Mouse (Mus musculus) lung, embryonic 16.5 days (tissue): Measurements from ENCODE around the gene Fam222a. TPM values are rescaled to one million over a fixed set of nuclear protein-coding genes. Genes with fewer than 3 reads are reported as not detected.

ENCODE experiments used
- ATAC-seq: fragments of 200-750 bp; cut with Nextera tagmentation; 2 replicates; pipeline ENCODE4 v1.8.0; 2017; ENCODE audit warnings: low read depth, mild to moderate bottlenecking, moderate library complexity
- H3K27ac ChIP-seq: fragments of 300-500 bp; sonication (generic); 2 replicates; pipeline ENCODE4 v1.5.1; 2014; ENCODE audit warnings: mild to moderate bottlenecking, control low read depth, low read length
- H3K27me3 ChIP-seq: fragments of 300-500 bp; sonication (generic); 2 replicates; pipeline ENCODE4 v1.6.1; 2014; ENCODE audit warnings: low read depth, low read length, mixed read lengths; ENCODE audit not compliant: control insufficient read depth, insufficient read depth
- H3K36me3 ChIP-seq: fragments of 300-500 bp; sonication (generic); 2 replicates; pipeline ENCODE4 v1.6.1; 2014; ENCODE audit warnings: low read length; ENCODE audit not compliant: control insufficient read depth, insufficient read depth
- H3K4me1 ChIP-seq: fragments of 300-500 bp; sonication (generic); replicated peaks from 2 replicates; pipeline ENCODE4 v1.6.1; 2014; ENCODE audit warnings: low read length, mixed read lengths; ENCODE audit not compliant: control insufficient read depth, insufficient read depth
- H3K4me2 ChIP-seq: fragments of 300-500 bp; sonication (generic); 2 replicates; pipeline ENCODE4 v1.6.1; 2014; ENCODE audit warnings: low read depth, low read length, control low read depth
- H3K4me3 ChIP-seq: fragments of 300-500 bp; sonication (generic); 2 replicates; pipeline ENCODE4 v1.5.1; 2014; ENCODE audit warnings: mild to moderate bottlenecking, low read length, control low read depth
- H3K9ac ChIP-seq: fragments of 300-500 bp; sonication (generic); 2 replicates; pipeline ENCODE4 v1.6.1; 2014; ENCODE audit warnings: low read length, control low read depth
- H3K9me3 ChIP-seq: fragments of 300-500 bp; sonication (generic); 2 replicates; pipeline ENCODE4 v1.6.1; 2016; ENCODE audit warnings: low read length; ENCODE audit not compliant: control insufficient read depth
- WGBS: fragments of 180-500 bp; shearing (Covaris S2); extraction: QIAGEN DNeasy Blood & Tissue Kit; methylation state at CpG from one replicate; pipeline ENCODE4 v1.1.7; 2014; 5-methylcytosine and 5-hydroxymethylcytosine counted together
- polyA plus RNA-seq: library from polyadenylated mRNA; unstranded; fragments of >200 nt; fragmentation: Nextera tagmentation; extraction: Ambion mirVana; gene quantifications from 2 replicates; pipeline ENCODE4 v1.2.1, GENCODE M21; 2015

Gene Fam222a
- polyA plus RNA-seq, 1 experiment from 2014 or later, result 2.3 TPM

DNA sequence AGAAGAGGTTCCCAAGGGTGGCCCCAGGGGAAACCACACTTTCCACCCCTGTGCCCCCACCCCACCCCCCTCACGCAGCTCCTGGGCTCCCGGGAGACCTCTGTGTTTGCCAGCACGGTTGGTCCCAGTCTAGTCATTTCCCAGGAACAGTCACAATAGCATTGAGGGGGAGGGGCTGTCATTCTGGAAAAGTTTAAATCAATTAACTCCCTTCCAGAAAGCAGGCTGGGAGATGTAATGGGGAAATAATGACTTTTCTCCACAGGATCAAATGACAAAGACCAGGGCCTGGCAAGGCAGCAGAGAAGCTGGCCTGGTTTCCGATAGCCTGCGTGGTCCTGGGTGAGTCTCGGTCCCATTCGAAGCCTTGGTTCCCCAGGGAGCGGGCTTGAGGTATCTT, 14.1 kb upstream of the Fam222a start:
- no peaks in the 10 kb centered on the region for H3K27me3 ChIP-seq
- 44% methylated on average over 8 of the region's 8 CpGs for WGBS

DNA sequence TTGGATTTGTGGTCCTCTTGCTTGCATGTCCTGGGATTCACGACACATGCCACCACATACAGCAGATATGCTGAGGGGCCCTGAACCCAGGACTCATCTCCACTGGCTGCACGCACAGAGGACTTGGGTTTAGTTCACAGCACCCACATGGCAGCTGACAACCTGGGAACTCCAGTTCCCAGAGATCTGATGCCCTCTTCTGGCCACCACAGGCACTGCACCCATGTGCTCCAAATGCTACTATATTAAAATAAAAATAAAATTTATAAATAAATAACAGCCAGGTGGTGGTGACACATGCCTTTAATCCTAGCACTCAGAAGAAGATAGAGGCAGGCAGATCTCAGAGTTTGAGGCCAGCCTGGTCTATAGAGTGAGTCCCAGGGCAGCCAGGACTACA, 12.4 kb upstream of the Fam222a start:
- H3K9ac ChIP-seq, result no peak overlapping the region
- H3K4me1 ChIP-seq, result peaks cover 9% of the 10 kb centered on the region
- no peak for ATAC-seq
- peaks cover 3% of the 10 kb centered on the region; the same call in 1 of the 2 replicates for H3K9me3 ChIP-seq
- WGBS, result 98% methylated on average over 2 of the region's 2 CpGs
- H3K27me3 ChIP-seq, result no peaks in the 10 kb centered on the region
- H3K27ac ChIP-seq, result no peak overlapping the region
- H3K36me3 ChIP-seq, result no peaks in the 10 kb centered on the region
- no peak overlapping the region for H3K4me2 ChIP-seq
- H3K4me3 ChIP-seq, result no peak overlapping the region

More for the DNA sequence above, 14.1 kb upstream of the Fam222a start:
- no peaks in the 10 kb centered on the region for H3K36me3 ChIP-seq
- H3K4me1 ChIP-seq, result peaks cover 11% of the 10 kb centered on the region
- H3K9me3 ChIP-seq, result peaks cover 3% of the 10 kb centered on the region; the same call in 1 of the 2 replicates
- H3K4me3 ChIP-seq, result no peak overlapping the region
- H3K27ac ChIP-seq, result no peak overlapping the region
- H3K9ac ChIP-seq, result no peak overlapping the region
- no peak overlapping the region for H3K4me2 ChIP-seq
- ATAC-seq, result no peak

DNA sequence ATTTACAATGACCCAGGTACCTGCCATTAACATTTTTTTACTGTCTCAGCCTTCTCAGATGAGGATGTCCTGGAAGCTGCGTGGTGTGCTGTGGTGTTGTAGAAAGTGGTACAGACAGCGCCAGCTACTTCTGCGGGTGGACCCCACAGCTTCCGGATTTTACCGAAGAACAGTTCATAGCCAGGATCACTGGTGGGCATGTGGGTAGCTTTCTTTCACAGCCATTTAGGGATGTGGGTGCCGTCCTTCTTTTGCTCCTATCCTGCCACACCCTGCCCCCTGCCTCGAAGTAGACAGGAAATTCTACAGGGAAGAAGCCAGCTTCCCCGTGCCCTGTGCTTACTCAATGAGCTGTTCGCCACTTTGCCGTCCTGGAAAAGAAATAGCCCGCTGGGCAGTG, 11.7 kb upstream of the Fam222a start:
- ATAC-seq, result no peak
- no peaks in the 10 kb centered on the region for H3K27me3 ChIP-seq
- H3K9me3 ChIP-seq, result peaks cover 3% of the 10 kb centered on the region; the same call in 1 of the 2 replicates
- H3K36me3 ChIP-seq, result no peaks in the 10 kb centered on the region
- WGBS, result 58% methylated on average over 11 of the region's 11 CpGs
- no peak overlapping the region; the same call in 1 of the 2 replicates for H3K9ac ChIP-seq
- no peak overlapping the region for H3K27ac ChIP-seq
- H3K4me2 ChIP-seq, result no peak overlapping the region
- H3K4me1 ChIP-seq, result peaks cover 4% of the 10 kb centered on the region; the same call in 1 of the 2 replicates
- H3K4me3 ChIP-seq, result no peak overlapping the region

DNA sequence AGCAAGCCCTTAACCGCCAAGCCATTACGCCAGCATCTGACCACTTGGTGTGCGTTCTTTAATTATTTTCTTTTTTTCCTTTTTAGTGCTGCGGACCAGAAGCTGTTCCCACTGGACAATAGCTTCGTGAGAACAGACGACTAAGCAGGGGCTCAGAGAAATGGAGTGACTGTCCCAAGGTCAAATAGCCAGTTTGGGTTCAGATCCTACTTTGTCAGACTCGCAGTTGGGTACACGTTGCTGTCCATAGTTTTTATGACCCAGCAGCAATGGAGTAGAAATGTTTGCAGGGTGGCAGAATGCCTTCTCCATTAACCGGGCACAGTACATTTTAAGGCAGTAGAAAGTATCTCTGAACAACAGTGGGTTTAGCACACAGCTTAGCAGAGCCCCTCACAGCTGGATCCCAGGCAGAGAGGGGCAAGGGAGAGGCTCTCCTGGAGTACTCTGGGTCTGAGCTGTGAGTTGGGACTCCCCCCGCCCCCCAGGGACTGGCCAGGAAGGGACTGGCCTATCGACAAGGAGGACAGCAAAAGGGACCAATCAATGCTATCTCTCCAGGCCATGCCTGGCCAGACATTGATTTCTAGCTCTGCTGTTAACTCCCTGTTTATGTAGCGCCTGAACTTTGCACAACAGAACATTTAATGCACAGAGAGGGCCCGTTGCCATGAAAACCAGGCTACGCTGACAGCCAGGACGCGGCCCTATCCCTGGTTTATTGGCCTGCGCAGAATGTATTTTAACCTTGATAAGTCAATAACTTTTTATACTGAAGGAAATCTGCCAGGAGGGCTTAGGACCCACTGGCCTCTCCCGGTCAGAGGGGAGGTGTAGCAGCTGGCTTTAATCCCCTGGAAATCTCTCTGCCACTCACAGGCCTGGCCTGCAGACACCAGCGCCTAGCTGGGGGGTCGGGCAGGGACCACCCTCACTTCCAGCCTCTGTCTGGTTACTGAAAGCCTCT, 9.8 kb upstream of the Fam222a start:
- 51% methylated on average over 20 of the region's 20 CpGs for WGBS
- no peaks in the 10 kb centered on the region for H3K27me3 ChIP-seq
- peaks cover 4% of the 10 kb centered on the region; the same call in 1 of the 2 replicates for H3K4me1 ChIP-seq
- no peak overlapping the region for H3K4me2 ChIP-seq
- H3K4me3 ChIP-seq, result no peak overlapping the region
- H3K9me3 ChIP-seq, result peaks cover 3% of the 10 kb centered on the region; the same call in 1 of the 2 replicates
- H3K36me3 ChIP-seq, result no peaks in the 10 kb centered on the region
- H3K9ac ChIP-seq, result no peak overlapping the region
- peak; percentile 76 for ATAC-seq
- peak overlapping the region; percentile 67 for H3K27ac ChIP-seq

DNA sequence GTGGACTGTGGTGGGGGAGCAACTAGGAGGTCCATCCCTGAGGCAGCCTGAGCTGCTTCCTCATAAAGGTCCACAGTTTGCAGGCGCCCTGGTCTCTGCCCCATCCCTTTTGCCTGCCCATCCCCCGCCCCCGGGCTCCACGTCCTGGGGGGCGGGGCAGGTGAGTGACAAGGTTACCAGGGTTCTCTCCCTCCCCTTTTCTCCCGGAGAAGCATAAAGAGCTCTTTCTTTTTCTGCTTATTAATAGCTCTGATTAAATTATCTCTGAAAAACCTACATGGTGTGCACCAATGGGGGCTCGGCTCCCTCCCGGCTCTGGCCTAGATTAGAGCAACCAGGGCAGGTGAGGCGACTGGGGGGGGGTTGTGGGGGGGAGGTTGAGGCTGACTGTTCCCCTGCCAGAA, 7.3 kb upstream of the Fam222a start:
- H3K27me3 ChIP-seq, result no peaks in the 10 kb centered on the region
- ATAC-seq, result no peak
- 0 out of 2 replicates have a peak overlapping the region, but pooled peaks have one; percentile 28 for H3K4me2 ChIP-seq
- WGBS, result 9% methylated on average over 9 of the region's 9 CpGs
- no peaks in the 10 kb centered on the region for H3K36me3 ChIP-seq
- H3K4me3 ChIP-seq, result no peak overlapping the region
- peaks cover 13% of the 10 kb centered on the region for H3K4me1 ChIP-seq
- peaks cover 9% of the 10 kb centered on the region for H3K9me3 ChIP-seq
- H3K27ac ChIP-seq, result no peak overlapping the region
- no peak overlapping the region for H3K9ac ChIP-seq

DNA sequence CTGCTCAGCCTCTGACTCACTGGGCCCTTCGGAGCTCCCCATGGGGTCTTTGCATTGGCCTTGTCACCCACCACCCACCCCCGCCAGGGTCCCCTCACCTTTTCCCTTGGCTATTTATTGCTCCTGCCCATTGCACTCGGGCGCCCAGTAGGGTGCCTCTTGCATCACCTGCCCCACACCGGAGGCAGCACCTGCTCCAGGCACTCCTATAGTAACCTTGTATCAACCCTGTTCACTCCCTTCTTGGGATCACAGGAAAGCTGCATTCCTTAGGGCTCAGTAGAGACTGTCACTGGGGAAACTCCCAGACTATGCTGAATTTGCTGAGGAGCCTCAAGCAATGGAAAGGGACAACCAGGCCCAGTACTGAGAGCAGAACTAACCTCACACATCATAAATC, 6.9 kb upstream of the Fam222a start:
- Histone ChIP-seq H3K9me3 (peaks cover 9% of the 10 kb centered on the region), H3K4me1 (peaks cover 16% of the 10 kb centered on the region), H3K36me3 (no peaks in the 10 kb centered on the region), H3K4me2 (no peak overlapping the region), H3K27me3 (no peaks in the 10 kb centered on the region), H3K9ac (no peak overlapping the region), H3K4me3 (no peak overlapping the region), H3K27ac (no peak overlapping the region)
- no peak for ATAC-seq
- 29% methylated on average over 4 of the region's 5 CpGs for WGBS

DNA sequence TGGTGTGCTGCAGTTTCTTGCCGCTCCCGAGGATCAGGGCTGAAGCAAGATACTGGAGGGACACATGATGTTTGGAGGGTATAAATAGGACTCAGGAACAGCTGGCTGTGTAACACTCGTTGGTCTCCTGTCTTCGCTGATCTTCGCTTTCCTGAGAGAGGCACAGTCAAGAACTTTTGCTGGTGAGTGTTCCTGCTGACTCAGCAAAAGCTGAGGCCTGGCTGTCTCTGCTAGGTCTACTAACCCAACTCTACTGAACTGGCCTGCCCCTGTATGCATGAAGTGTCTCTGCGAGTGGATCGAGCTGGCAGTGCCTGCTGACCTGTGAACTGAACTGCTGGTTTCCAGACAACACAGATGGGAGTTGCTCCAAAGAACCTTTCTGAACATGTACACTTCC, 3.8 kb upstream of the Fam222a start:
- Histone ChIP-seq H3K4me1 (peaks cover 21% of the 10 kb centered on the region), H3K36me3 (no peaks in the 10 kb centered on the region), H3K9me3 (peaks cover 9% of the 10 kb centered on the region), H3K27ac (no peak overlapping the region), H3K9ac (no peak overlapping the region), H3K4me2 (no peak overlapping the region), H3K4me3 (no peak overlapping the region), H3K27me3 (no peaks in the 10 kb centered on the region)
- WGBS, result 90% methylated on average over 7 of the region's 7 CpGs
- ATAC-seq, result no peak

DNA sequence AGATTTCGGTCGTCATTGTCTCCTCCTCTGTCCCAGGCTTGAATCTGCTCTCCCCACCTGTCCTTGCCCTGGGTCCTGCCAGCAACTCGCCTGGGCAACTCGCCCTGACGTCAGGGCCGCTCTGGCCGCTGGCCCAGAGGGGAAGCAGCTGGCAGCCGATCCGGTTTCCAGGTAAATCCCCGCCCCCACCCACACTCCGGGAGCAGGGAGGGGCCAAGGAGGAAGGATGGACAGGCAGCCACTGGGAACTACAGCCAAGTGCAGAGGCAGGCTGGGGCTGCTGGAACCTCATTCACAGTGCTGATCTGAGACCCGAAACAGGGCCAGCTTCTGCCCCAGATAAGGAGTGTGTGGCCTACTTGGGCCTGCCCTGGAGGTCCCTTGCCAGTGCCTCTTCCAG, 2.5 kb upstream of the Fam222a start:
- Histone ChIP-seq H3K27me3 (peaks cover under 1% of the 10 kb centered on the region; the same call in 1 of the 2 replicates), H3K4me2 (peak overlapping the region; percentile 53), H3K36me3 (no peaks in the 10 kb centered on the region), H3K9ac (0 out of 2 replicates have a peak overlapping the region, but pooled peaks have one; percentile 49), H3K9me3 (peaks cover 9% of the 10 kb centered on the region), H3K4me1 (peaks cover 31% of the 10 kb centered on the region), H3K27ac (peak overlapping the region; percentile 43), H3K4me3 (peak overlapping the region; percentile 25)
- 5% methylated on average over 12 of the region's 12 CpGs for WGBS
- ATAC-seq, result no peak

DNA sequence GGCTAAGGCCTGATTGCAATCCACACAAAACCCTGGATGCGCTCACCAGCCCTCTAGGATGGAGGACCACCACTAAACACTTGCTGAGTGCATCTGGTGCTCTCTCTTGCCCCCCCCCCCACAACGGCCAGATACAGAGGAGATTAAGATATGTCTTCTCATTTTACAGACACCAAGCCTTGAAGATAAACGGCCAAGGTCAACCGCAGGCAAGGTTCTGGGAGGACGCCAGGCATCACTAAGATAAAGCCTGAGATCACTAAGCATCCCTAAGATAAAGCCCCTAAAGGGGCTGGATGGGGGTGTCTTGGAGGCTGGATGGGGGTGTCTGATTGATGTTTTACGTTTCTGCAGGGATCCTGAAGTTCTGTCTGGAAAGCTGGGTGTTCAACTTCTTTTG, 2.1 kb upstream of the Fam222a start:
- H3K4me1 ChIP-seq, result peaks cover 36% of the 10 kb centered on the region
- 0 out of 2 replicates have a peak overlapping the region, but pooled peaks have one; percentile 23 for H3K9ac ChIP-seq
- ATAC-seq, result no peak
- no peak overlapping the region for H3K27ac ChIP-seq
- peaks cover 9% of the 10 kb centered on the region for H3K9me3 ChIP-seq
- no peak overlapping the region for H3K4me3 ChIP-seq
- H3K27me3 ChIP-seq, result peaks cover 5% of the 10 kb centered on the region; the same call in 1 of the 2 replicates
- H3K36me3 ChIP-seq, result no peaks in the 10 kb centered on the region
- no peak overlapping the region for H3K4me2 ChIP-seq
- 36% methylated on average over 6 of the region's 6 CpGs for WGBS
